Mouse (Mus musculus) spleen, postnatal 14 days (tissue): Measurements from ENCODE around the gene Knop1.

Experiments used
- DNase-seq, 2 experiments: peaks; one replicate each; pipeline ENCODE4 v3.0.0; 2021 to 2022; ENCODE audit warnings: low spot score in 2 of 2

The Knop1 gene

GRCm38 (mm10) chr7:118848796-118849195 lies 7.3 kb downstream of the Knop1 start:
- no peak for DNase-seq

- DNase-seq, result no peak
Observed at GRCm38 (mm10) chr7:118846329-118846728, 9.7 kb downstream of the Knop1 start.

GRCm38 (mm10) chr7:118845141-118845540 lies 10.9 kb downstream of the Knop1 start:
- no peak for DNase-seq

DNA sequence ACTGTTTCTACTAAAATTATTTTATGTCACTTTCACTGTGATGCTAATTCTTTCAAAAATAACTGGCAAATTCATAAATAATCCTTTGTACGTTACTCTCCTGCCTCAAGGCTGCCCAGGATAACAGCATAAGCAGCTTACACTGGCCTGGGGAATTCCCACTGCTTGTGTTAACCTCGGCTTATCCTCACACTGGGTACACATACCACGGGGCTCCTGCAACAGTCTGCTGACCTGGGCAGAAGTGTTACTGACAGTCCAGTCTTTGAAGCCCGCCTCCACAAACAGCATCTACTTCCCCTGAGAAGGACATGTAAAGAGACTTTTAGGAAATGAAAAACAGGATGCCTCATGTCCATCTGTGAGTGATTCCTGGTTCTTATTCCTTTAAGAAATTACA lies 13.1 kb downstream of the Knop1 start:
- DNase-seq, result no peak

DNA sequence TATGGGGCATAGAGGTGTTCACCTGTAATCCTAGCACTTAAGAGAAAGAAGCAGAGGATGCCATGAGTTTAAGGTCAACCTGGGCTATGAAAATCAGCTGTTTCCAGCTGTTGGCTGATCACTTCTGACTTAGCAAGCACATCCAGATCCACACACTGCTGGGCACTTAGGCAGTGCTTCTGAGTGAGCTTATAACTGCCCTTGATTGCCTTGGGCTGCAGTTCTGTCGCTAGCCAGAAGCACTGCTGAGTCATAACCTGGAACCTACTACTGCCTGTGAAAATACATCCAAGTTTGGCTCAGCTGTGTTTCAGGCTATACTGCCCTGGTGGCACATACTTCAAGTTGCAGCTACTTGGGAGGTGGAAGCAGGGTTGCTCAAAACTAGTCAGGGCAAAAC lies 14.3 kb downstream of the Knop1 start:
- DNase-seq, result no peak

DNA sequence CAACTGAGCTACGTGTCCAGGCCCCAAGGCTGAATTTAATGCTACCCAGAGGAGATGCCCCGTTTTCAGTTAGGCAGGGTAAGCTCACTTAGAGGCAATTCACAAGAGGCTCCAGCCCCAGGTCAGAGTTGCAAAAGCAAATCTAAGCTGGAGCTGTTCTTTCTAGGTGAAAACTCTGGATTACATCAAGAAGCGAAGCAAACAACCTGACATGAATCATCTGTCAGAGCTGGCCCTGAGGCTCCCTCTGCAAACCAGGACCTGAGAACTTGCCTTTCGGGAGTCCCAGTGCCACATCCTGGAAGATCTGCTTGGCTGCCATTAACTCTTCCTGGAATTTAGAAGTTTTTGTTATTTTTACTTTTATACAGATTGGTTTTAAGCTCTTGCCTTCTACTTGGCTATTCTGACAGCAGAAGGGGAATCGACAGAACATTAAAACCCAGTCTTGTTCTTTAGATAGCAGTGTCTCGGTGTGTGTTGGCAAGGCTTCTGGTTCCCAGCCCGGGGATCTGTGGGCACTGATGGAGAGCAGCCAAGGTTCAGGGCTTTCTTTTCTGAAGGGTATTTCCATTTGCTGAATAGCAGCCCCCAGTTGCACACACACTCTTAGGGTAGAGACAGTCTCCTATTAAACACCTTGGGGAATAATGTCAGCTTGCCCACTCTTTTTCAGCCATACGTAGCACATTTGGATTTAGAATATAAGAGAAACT lies 14.9 kb downstream of the Knop1 start:
- DNase-seq, result no peak

DNA sequence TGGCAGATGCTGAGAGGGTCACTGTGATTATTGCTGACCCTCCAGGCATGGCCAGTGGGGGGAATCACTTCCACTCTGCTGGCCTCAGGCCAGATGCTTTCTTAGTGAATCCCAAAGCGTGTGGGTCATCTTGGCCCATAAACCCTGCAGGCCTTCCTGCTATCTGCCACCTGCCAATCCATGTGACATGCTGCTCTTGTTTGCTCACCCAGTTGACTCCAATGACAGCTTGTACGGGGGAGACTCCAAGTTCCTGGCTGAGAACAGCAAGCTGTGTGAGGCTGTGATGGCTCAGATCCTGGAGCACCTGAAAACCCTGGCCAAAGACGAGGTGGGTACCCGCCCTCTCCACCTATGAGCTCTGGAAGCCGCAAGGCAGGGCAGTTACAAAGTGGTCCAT lies 18.2 kb downstream of the Knop1 start:
- no peak for DNase-seq

DNA sequence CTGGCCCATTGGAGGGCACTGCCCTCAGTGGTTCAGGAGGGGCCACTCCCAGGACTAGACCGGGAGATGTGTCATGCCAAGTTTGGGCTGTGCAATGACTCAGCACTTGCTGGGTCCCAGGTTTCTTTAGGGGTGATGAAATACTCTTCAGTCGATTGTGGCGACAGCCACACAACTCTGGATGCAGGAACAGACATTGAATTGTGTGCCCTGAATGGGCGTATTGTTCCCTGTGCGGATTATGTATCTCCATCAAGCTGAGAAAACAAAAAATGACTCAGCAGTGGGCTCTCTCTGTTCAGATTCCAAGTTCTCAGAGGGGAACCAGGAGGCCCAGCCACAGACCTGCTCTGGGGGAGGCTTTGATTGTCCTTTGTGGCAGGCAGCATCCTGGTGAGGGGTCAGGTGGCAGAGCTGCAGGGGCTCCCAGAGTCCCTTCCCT lies 28.1 kb downstream of the Knop1 start:
- DNase-seq, result no peak

- no peak for DNase-seq
Observed at GRCm38 (mm10) chr7:118824451-118824850, 31.6 kb downstream of the Knop1 start.

- no peak for DNase-seq
Observed at GRCm38 (mm10) chr7:118821887-118822556, 34.0 kb downstream of the Knop1 start.

- no peak for DNase-seq
Observed at GRCm38 (mm10) chr7:118821356-118821755, 34.7 kb downstream of the Knop1 start.

- no peak for DNase-seq
Observed at GRCm38 (mm10) chr7:118819666-118820065, 36.4 kb downstream of the Knop1 start.

GRCm38 (mm10) chr7:118817741-118818140 lies 38.3 kb downstream of the Knop1 start:
- DNase-seq, result no peak

GRCm38 (mm10) chr7:118816275-118816674 lies 39.8 kb downstream of the Knop1 start:
- DNase-seq, result no peak

DNA sequence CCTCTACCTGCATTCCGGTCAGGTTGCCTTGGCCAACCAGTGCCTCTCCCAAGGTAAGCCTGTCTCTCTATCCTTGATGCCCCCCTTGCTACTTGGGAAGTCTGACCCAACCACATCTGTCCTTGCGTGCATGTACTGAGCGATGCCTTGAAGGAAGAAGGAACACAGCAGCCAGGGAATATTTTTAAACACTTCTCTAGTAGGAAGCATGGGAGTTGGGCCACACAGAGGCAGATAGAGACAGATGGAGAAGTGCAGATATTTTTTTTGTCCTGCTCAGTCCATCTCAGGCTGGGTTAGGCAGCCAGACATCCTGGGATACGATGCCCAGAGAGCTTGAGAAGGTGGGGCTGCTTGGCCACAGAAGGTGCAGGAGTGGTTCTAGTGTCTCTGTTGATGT lies 42.5 kb downstream of the Knop1 start:
- DNase-seq, result no peak

GRCm38 (mm10) chr7:118811407-118812106 lies 44.5 kb downstream of the Knop1 start:
- DNase-seq, result no peak

DNA sequence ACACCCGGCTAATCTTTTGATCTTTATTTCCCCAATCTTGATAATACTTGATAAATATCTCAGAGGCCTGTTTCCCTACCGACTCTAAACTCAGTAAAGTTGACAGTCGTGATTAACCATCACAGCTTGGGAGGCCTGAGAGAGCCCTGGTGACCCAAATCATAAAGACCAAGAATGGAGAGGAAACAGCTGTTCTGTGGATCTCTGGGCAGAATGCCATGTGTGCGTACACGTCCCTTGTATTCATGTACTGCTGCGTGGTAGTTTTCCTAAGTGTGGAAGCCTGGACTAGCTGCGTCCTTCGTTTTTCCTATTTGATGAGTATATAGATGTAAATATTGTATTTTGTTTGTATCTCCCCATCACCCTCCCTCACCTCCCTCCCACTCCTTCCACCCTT lies 48.2 kb downstream of the Knop1 start:
- DNase-seq, result no peak

DNA sequence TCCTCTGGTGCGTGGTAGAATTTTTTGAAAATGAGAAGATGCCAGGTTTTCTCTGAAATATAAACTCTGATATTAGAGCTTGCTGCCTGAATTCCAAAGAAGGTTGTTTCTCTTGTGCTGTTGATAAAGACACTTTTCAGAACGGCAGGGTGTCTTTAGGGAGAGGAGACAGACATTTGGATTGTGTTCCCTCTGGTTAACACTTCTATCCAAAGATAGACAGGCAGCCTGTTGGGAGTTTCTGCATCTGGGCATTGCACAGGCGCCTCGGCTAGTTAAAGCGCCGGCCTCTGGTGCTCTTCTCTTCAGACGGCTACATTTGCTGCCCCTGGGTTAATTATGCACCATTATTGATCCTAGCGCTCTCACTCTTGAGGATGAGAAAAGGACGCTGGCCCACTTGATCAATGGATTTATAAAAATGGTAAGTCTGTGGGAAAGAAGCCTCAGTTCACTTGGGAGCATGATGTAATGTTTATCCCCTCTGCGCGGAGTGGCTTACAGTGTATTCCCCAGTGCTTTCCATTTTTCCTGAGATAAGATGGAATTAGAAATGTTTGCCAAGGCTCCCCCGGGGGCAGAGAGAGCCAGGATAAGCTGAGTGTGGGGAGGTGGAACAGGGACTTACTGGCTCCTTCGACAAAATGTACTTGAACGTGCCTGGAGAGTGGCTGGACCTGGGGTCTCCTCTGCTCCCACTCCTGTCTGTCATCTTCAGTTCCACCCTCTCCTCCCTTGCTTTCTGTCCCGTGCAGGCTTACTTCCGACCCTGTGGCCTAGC lies 49.2 kb downstream of the Knop1 start:
- DNase-seq, result no peak

- no peak for DNase-seq
Observed at GRCm38 (mm10) chr7:118803425-118803824, 52.6 kb downstream of the Knop1 start.

GRCm38 (mm10) chr7:118801791-118802190 lies 54.3 kb downstream of the Knop1 start:
- no peak for DNase-seq

GRCm38 (mm10) chr7:118800112-118800734 lies 55.8 kb downstream of the Knop1 start:
- no peak for DNase-seq
